8 mouse cellular contexts compared by ENCODE assay signal in the genomic region with DNA sequence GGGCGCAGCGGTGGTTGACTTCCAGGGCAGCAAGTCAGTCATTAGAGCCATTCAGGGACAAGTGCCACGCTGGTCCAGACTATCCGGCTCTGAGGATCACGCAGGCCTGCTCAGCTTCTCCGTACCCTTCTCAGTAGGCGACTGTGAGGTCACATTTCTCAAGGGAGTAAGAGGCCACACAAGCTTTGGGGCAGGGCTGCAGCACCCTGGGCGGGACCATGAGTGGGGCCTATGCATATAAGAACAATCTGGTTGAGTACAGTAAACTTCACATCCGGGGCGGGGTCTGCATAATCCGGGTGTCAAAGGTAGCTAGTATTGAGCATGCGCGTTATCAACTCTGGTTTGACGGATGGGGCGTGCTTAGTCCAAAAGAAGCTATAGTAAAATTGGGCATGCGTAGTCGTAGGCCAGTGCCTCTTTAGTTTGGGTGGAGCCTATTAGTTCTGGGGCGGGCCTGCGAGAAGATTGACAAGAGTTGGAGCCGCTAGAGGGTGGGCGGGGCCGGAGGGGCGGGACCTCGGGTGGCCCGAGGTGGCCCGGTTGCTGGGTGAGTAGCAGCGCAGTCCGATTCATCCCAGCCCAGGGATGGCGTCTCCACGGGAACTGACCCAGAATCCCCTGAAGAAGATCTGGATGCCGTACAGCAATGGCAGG. TPM values are rescaled to one million over a fixed set of nuclear protein-coding genes. Genes with fewer than 3 reads are reported as not detected.
DNase-seq lines count a peak whose midpoint lies in the region; ATAC-seq and TF ChIP-seq lines count a peak whose summit lies in the region.

A gene (plus strand): TSS at position 351 of the 657 bp plus-strand sequence.

- ATAC-seq in forebrain, embryonic 15.5 days (replicated peaks) = peak; percentile 94
- ATAC-seq in neutrophil, adult 5-6 weeks (ENCODE audit: extremely low read depth, insufficient number of reproducible peaks, low FRiP score, poor library complexity, severe bottlenecking) = peak; percentile 91

- TF ChIP-seq POLR2A in lung, adult 2 months (IDR thresholded peaks at IDR 0.05; ENCODE audit: borderline replicate concordance, extremely low read depth, low read depth, low read length) = peak; percentile 92

- in situ Hi-C loops in ES-E14 (cut with MboI; ENCODE audit: low sequenced_read_pairs in 2 of 2, unreplicated experiment in 2 of 2) = no loop called here

- peak; percentile 98 for DNase-seq in ES-E14 (ENCODE audit: low read depth, low spot score)
- DNase-seq in cerebellum, adult 11-12 months = peak; percentile 97
- peak; percentile 96 for DNase-seq in heart, postnatal 25 days (ENCODE audit: low spot score)
- DNase-seq in layer of hippocampus, adult 18-20 months (ENCODE audit: low spot score in 2 of 2) = peak; percentile 93 to 96
- DNase-seq in lung, adult 2 months = peak; percentile 93
- DNase-seq in thymus, adult 18-20 months = peak; percentile 89 to 97

- 1% methylated on average over 31 of the region's 31 CpGs for whole genome bisulfite sequencing in forebrain, embryonic 15.5 days
- 2% methylated on average over 31 of the region's 31 CpGs for WGBS in lung, adult 2 months

- intact Hi-C loops in heart, postnatal 25 days (cut with DNase I) = no loop called here

- H3K27ac ChIP-seq in ES-E14 (ENCODE audit: insufficient read depth, low read depth, low read length, poor library complexity, severe bottlenecking) = peak within 1 kb of the TSS; percentile 63; the same call in 1 of the 2 replicates
- H3K27ac ChIP-seq in forebrain, embryonic 15.5 days (replicated peaks) = peak within 1 kb of the TSS; percentile 84

- no peak for TF ChIP-seq CTCF in lung, adult 2 months (IDR thresholded peaks at IDR 0.05; ENCODE audit: insufficient read depth, low read length)

- peak within 1 kb of the TSS; percentile 65 for H3K4me2 ChIP-seq in forebrain, embryonic 15.5 days (replicated peaks)

- H3K4me3 ChIP-seq in ES-E14 (ENCODE audit: insufficient read depth in 1 of 2, low read depth in 1 of 2, low read length in 2 of 2, poor library complexity in 1 of 2, severe bottlenecking in 1 of 2) = peak within 1 kb of the TSS; percentile 63 to 72
- peak within 1 kb of the TSS; percentile 49 for H3K4me3 ChIP-seq in forebrain, embryonic 15.5 days
- peak within 1 kb of the TSS; percentile 71 for H3K4me3 ChIP-seq in lung, adult 2 months (replicated peaks; ENCODE audit: extremely low read depth, low read depth, low read length)

- peak within 1 kb of the TSS; percentile 73 for H3K9ac ChIP-seq in ES-E14 (ENCODE audit: insufficient read depth, low read depth, low read length, poor library complexity, severe bottlenecking)
- peak within 1 kb of the TSS; percentile 52 for H3K9ac ChIP-seq in forebrain, embryonic 15.5 days (replicated peaks)

- H3K9me3 ChIP-seq in ES-E14 (ENCODE audit: control insufficient read depth, insufficient read depth, low read depth, low read length) = no peaks in the 10 kb centered on the region
- no peaks in the 10 kb centered on the region for H3K9me3 ChIP-seq in forebrain, embryonic 15.5 days

- H3K4me1 ChIP-seq in ES-E14 (ENCODE audit: control insufficient read depth in 2 of 2, insufficient read depth in 2 of 2, low read length in 2 of 2, poor library complexity in 1 of 2) = peaks cover 4 to 13% of the 10 kb centered on the region in 2 experiments; a peak in 3 of 4 replicates
- H3K4me1 ChIP-seq in forebrain, embryonic 15.5 days = peaks cover 21% of the 10 kb centered on the region
- no peaks in the 10 kb centered on the region; the same call in 1 of the 2 replicates for H3K4me1 ChIP-seq in lung, adult 2 months (ENCODE audit: control insufficient read depth, insufficient read depth, low read length)

- H3K36me3 ChIP-seq in ES-E14 (ENCODE audit: control insufficient read depth, insufficient read depth, low read length, poor library complexity, severe bottlenecking) = no peaks in the 10 kb centered on the region
- no peaks in the 10 kb centered on the region for H3K36me3 ChIP-seq in forebrain, embryonic 15.5 days

- no peaks in the 10 kb centered on the region for H3K27me3 ChIP-seq in forebrain, embryonic 15.5 days

TF ChIP-seq in ES-E14, 5 proteins besides CTCF, POLR2A, EP300 and RAD21:
- TF ChIP-seq ZNF384 (IDR thresholded peaks at IDR 0.05; ENCODE audit: low read depth, low read length) (no peak), MAFK (IDR thresholded peaks at IDR 0.05; ENCODE audit: insufficient read depth, low read depth, low read length) (no peak), HCFC1 (IDR thresholded peaks at IDR 0.05; ENCODE audit: borderline replicate concordance, insufficient read depth, low read length) (no peak), ZC3H11A (IDR thresholded peaks at IDR 0.05; ENCODE audit: borderline replicate concordance, low read depth, low read length) (no peak), CHD2 (IDR thresholded peaks at IDR 0.05; ENCODE audit: low read depth, low read length) (no peak)

RNA-seq across cellular contexts. Expression of the gene that starts here (rescaled TPM):
- total RNA-seq in ES-E14 (2012; rRNA removed) = 4.4 and 5.0 TPM in 2 replicates
- polyA plus RNA-seq in forebrain, embryonic 15.5 days (2015; fragmentation: Nextera tagmentation; extraction: Ambion mirVana) = 27.3 and 28.0 TPM in 2 replicates
- total RNA-seq in heart, postnatal 25 days (2021) = 1 to 10 TPM; 2.3 to 2.7 TPM
- total RNA-seq in layer of hippocampus, adult 18-20 months (2021) = 10 to 100 TPM; 12.1 to 17.5 TPM
- 49.4 and 59.8 TPM in 2 replicates for polyA plus RNA-seq in lung, adult 2 months (2012; rRNA removed)
- total RNA-seq in neutrophil, adult 5-6 weeks (2017) = 147 and 153 TPM in 2 replicates

Comparison
In these comparisons a context has a peak if more than half of its experiments do, and no peak if none do; other contexts are left out.
1. Peak in every context shown above with its lines: DNase-seq, ATAC-seq, H3K4me3 ChIP-seq and H3K27ac ChIP-seq.